Mouse (Mus musculus) yolk sac, embryonic 10.5 days (tissue): ENCODE results near the gene Olfr727.

Source experiments
- DNase-seq: peaks from one replicate; pipeline ENCODE4 v3.0.0-alpha.2; 2017; ENCODE audit warnings: low spot score

Olfr727 gene

DNA sequence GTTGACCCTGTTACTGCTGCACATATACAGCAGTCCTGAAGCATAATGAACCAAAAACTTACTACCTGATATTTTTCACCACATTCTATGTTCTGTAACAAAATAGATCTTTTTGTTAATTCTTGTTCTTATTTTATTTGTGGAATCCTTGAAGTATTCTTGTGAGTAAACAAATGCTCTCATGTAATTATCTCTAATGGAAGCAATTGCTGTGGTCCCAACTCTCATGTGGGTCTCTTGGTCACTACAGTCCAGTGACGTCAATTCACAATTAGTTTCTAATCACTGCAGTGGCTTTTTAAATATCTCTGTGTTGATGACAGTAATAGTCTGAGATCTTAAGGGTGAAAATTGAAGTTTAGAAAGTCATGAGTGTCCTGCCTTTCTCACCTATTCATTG, at the start of gene Olfr727:
TSS of gene Olfr727 (plus strand) at position 301 of the 400 bp plus-strand sequence.
- no peak for DNase-seq

DNA sequence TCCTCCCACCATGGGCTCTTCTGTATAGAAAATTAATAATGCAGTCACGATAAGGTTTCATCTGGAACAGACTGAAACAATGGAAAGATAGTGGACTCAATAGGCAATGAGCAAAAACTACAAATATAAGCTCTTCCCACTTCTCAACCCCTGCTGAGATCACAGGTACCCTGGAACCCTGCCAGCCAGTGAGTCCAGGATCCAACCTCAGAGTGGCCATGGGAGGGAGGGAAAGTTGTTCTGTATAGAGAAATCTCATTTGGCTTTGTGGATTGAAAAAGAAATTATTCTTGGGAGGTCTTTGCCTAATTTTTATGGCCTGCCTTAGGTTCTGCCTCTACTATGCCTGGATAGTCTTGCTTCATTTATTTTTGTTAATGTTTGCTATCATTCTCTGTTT, 32.1 kb upstream of the Olfr727 start, which contains the start of gene Olfr726:
TSS of gene Olfr726 (minus strand) at position 101 of the 400 bp plus-strand sequence.
- no peak for DNase-seq

DNA sequence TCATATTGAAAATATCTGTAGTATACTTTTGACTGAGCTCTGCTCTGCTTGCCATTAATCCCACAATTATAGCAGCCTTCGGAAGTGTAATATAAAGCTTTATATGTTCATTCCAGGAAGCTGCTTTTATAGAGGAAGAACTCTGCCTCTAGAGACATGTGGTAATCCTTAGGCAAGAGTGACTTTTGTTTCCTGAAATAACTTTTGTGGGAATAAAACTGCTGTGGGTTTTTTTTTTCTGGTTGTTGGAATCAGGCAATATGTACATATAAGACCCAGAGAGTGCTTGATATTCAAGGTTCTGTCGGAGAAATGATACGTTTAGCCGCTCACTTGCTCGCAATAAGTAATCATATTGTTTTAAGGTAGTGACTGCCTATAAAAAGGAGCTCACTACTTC, 19.6 kb downstream of the Olfr727 start, which contains the start of gene Olfr728:
TSS of gene Olfr728 (minus strand) at position 101 of the 400 bp plus-strand sequence.
- DNase-seq: no peak

DNA sequence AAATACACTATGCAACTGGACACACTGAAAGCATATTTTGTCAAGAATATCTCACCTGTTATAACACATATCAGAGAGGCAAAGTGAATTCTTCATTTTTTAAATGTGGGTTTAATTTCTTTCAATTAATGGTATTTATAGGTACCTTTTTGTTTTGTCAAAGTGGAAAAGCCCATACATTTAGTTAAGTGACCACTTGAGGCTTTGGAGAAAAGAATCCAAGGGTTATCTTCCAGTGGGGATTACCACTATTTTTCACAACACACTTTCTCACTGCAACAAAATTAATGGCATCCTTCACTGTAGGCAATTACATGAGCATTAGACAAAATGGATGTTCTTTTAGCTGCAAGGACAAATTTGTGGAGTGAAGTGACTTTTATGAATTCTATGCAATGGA, 29.8 kb downstream of the Olfr727 start, which contains the start of gene Olfr729:
TSS of gene Olfr729 (minus strand) at position 101 of the 400 bp plus-strand sequence.
- no peak for DNase-seq
